Mouse (Mus musculus) neural tube, embryonic 15.5 days (tissue): ENCODE data around the gene Fam160a1. TPM values are rescaled to one million over a fixed set of nuclear protein-coding genes. Genes with fewer than 3 reads are reported as not detected.

Source experiments
- ATAC-seq: fragments of 200-750 bp; cut with Nextera tagmentation; 2 replicates; pipeline ENCODE4 v1.8.0; 2017; ENCODE audit warnings: mild to moderate bottlenecking, moderate TSS enrichment, moderate library complexity; ENCODE audit not compliant: low FRiP score
- H3K27ac ChIP-seq: fragments of 300-500 bp; sonication (generic); replicated peaks from 2 replicates; pipeline ENCODE4 v1.5.1; 2015; ENCODE audit warnings: mild to moderate bottlenecking, inconsistent platforms
- H3K27me3 ChIP-seq: fragments of 300-500 bp; sonication (generic); replicated peaks from 2 replicates; pipeline ENCODE4 v1.6.1; 2015; ENCODE audit warnings: inconsistent platforms
- H3K36me3 ChIP-seq: fragments of 300-500 bp; sonication (generic); 2 replicates; pipeline ENCODE4 v1.6.1; 2015; ENCODE audit warnings: inconsistent platforms
- H3K4me1 ChIP-seq: fragments of 300-500 bp; sonication (generic); 2 replicates; pipeline ENCODE4 v1.6.1; 2015; ENCODE audit warnings: inconsistent platforms
- H3K4me2 ChIP-seq: fragments of 300-500 bp; sonication (generic); 2 replicates; pipeline ENCODE4 v1.6.1; 2015; ENCODE audit warnings: inconsistent platforms, mild to moderate bottlenecking, moderate library complexity
- H3K4me3 ChIP-seq: fragments of 300-500 bp; sonication (generic); replicated peaks from 2 replicates; pipeline ENCODE4 v1.5.1; 2015; ENCODE audit warnings: mild to moderate bottlenecking, inconsistent platforms
- H3K9ac ChIP-seq: fragments of 300-500 bp; sonication (generic); replicated peaks from 2 replicates; pipeline ENCODE4 v1.6.1; 2015; ENCODE audit warnings: mild to moderate bottlenecking, inconsistent platforms
- H3K9me3 ChIP-seq: fragments of 300-500 bp; sonication (generic); replicated peaks from 2 replicates; pipeline ENCODE4 v1.6.1; 2016; ENCODE audit warnings: inconsistent platforms
- WGBS: fragments of 180-500 bp; shearing (Covaris S2); methylation state at CpG from one replicate; pipeline ENCODE4 v1.1.7; 2015; ENCODE audit warnings: mixed read lengths; 5-methylcytosine and 5-hydroxymethylcytosine counted together
- polyA plus RNA-seq: library from polyadenylated mRNA; unstranded; fragments of >200 nt; fragmentation: Nextera tagmentation; extraction: Ambion mirVana; gene quantifications from 2 replicates; pipeline ENCODE4 v1.2.1, GENCODE M21; 2015

The Fam160a1 gene
- polyA plus RNA-seq, 1 experiment from 2014 or later, result 0.31 TPM

DNA sequence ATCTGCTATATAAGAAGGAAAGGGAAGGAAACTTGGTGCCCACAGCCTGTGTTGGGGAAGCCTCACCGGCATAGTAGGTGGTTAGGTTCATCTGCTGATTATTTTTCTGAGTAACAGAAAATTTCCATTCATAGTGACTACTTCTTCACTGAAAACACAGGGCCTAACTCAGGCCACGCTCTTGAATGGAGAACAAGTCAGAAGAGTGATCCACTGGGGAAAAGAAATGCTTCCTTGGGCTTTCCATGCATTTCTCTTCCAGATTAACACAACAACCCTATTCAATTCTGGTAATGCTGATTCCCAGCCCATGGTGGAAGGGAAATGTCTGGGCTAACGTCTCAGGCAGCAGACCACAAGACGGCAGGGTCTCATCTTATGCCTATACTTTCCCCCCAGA lies 118.6 kb downstream of the Fam160a1 start:
- Histone ChIP-seq H3K27ac (no peak overlapping the region), H3K4me1 (no peaks in the 10 kb centered on the region), H3K27me3 (no peaks in the 10 kb centered on the region), H3K9me3 (no peaks in the 10 kb centered on the region), H3K4me2 (no peak overlapping the region), H3K4me3 (no peak overlapping the region), H3K9ac (no peak overlapping the region), H3K36me3 (no peaks in the 10 kb centered on the region)
- no peak for ATAC-seq
- 85% methylated on average over 4 of the region's 4 CpGs for WGBS

DNA sequence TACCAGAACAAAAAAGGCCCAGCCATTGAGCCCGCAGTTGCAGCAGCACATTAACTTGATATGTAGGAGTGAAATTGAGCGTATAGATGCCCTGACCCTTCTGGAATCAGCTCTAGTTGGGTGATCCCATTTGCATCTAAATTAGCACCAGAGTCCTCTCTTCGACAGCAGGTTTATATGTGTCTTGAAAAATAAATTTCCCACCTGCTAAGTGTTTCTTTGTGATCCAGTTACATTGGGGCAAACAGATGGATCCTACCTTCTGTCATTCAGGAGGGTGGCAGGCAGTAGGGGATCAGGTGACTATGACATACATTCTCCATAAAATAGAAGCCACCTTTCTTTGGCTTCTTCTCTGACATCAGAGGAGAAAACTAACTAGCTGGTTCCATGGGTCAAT lies 122.0 kb downstream of the Fam160a1 start:
- Histone ChIP-seq H3K4me1 (no peaks in the 10 kb centered on the region), H3K9ac (no peak overlapping the region), H3K27me3 (no peaks in the 10 kb centered on the region), H3K9me3 (no peaks in the 10 kb centered on the region), H3K36me3 (no peaks in the 10 kb centered on the region), H3K4me2 (no peak overlapping the region), H3K27ac (no peak overlapping the region), H3K4me3 (no peak overlapping the region)
- ATAC-seq, result no peak
- WGBS, result 38% methylated on average over 3 of the region's 3 CpGs

DNA sequence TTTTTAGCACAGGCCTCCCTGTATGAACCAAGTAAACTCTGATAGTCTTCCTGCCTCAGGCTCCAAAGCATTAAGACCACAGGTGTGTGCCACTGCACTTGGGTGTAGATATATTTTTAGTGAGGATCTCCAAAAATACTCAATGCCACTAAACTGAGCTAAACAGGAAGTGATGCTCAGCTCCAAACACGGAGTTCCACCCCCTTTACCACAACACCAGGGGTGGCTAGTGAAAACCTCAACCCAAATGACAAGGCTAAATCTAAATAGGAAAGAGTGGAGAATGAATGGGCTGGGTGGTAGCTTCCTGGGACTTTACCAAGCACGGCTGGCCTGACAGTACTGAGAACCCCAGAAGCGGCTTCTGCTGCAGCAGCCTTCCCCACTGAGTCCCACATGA lies 124.1 kb downstream of the Fam160a1 start:
- ATAC-seq, result no peak
- Histone ChIP-seq H3K36me3 (no peaks in the 10 kb centered on the region), H3K4me1 (no peaks in the 10 kb centered on the region), H3K4me2 (no peak overlapping the region), H3K9ac (no peak overlapping the region), H3K27ac (no peak overlapping the region), H3K4me3 (no peak overlapping the region), H3K27me3 (no peaks in the 10 kb centered on the region), H3K9me3 (no peaks in the 10 kb centered on the region)
- 52% methylated on average over 3 of the region's 3 CpGs for WGBS

DNA sequence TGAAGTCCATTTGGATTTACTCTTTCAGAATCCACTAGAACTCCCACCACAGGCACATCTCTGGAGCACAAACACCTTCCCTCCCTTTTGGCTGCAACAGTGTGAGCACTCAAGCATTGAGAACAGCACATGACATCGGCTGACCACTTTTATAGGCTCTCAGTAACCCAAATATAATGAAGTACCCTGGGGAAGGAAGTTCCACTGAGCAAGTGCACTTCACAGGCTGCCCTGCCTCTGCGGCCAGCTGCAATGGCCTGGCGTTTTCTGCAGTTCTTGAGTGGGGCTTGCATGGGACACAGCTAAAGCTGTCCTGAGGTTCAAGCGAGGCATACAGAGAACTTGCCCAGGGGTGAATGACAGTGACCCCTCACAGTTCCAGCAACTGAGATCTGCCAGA lies 126.0 kb downstream of the Fam160a1 start:
- WGBS, result 70% methylated on average over 4 of the region's 4 CpGs

DNA sequence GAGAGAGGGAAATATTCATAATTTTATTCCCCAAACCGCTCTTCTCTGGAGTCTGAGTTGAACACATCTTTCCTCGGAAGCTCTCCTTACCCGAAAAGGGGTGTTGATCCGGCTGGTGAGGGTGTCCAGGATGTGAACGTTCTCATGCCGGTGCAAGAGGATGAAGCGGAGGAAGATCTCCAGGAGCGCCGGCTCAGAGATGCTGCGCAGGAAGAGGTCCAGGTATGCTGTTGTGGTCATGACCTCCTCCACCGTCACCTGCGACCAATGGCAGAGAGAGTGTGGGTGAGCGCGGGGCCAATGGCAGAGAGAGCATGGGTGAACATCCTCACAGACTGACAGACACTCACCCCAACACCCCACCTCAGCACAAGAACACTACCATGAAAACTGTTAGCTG lies 128.8 kb downstream of the Fam160a1 start:
- H3K4me3 ChIP-seq, result no peak overlapping the region
- H3K9ac ChIP-seq, result no peak overlapping the region
- no peaks in the 10 kb centered on the region for H3K9me3 ChIP-seq
- no peaks in the 10 kb centered on the region for H3K36me3 ChIP-seq
- H3K27ac ChIP-seq, result no peak overlapping the region
- H3K4me1 ChIP-seq, result no peaks in the 10 kb centered on the region
- no peak for ATAC-seq
- H3K27me3 ChIP-seq, result no peaks in the 10 kb centered on the region
- no peak overlapping the region for H3K4me2 ChIP-seq
- 95% methylated on average over 14 of the region's 14 CpGs for WGBS

More for the DNA sequence above, 126.0 kb downstream of the Fam160a1 start:
- H3K36me3 ChIP-seq, result no peaks in the 10 kb centered on the region
- H3K4me3 ChIP-seq, result no peak overlapping the region
- H3K4me2 ChIP-seq, result no peak overlapping the region
- no peaks in the 10 kb centered on the region for H3K4me1 ChIP-seq
- no peak overlapping the region for H3K9ac ChIP-seq
- H3K27me3 ChIP-seq, result no peaks in the 10 kb centered on the region
- no peak overlapping the region for H3K27ac ChIP-seq
- no peak for ATAC-seq
- H3K9me3 ChIP-seq, result no peaks in the 10 kb centered on the region

DNA sequence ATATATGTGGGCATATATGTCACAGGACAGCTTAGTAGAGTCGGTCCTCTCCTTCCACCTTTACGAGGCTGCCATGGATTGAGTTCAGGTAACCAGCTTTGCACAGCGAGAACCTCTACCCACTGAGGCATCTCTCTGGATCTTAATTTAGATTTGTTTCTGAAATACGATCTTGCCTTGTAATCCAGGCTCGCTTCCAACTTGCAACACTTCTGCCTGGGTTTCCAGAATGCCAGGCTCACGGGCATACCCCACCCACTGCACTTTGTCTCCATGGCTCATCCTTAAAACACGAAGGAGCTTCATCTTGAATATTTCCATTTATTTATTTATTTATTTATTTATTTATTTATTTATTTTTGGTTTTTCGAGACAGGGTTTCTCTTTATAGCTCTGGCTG lies 131.8 kb downstream of the Fam160a1 start:
- H3K36me3 ChIP-seq, result no peaks in the 10 kb centered on the region
- no peak overlapping the region for H3K9ac ChIP-seq
- no peaks in the 10 kb centered on the region for H3K9me3 ChIP-seq
- no peak for ATAC-seq
- no peaks in the 10 kb centered on the region for H3K27me3 ChIP-seq
- no peak overlapping the region for H3K4me2 ChIP-seq
- 96% methylated on average over 8 of the region's 8 CpGs for WGBS
- H3K4me3 ChIP-seq, result no peak overlapping the region
- H3K27ac ChIP-seq, result no peak overlapping the region
- no peaks in the 10 kb centered on the region for H3K4me1 ChIP-seq

DNA sequence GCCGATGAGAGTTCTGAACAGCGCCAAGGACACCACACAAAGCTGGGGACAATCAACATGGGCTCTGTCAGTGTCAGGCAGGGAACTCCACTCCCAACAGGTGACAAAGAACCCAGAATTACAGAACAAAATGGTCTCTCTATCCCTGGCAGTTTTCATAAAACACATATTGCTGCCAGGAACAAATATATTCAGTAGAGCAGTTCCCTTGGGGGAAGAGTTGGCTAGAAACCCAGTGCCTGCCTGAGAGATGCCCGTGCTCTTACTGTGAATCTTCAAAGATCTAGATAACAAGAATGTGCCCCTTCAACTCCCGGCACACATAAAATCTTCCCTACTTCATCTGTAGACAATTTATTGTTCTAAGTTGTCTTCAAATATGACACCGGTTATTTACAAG lies 133.5 kb downstream of the Fam160a1 start:
- WGBS, result 82% methylated on average over 5 of the region's 5 CpGs
- no peak overlapping the region for H3K27ac ChIP-seq
- H3K4me2 ChIP-seq, result no peak overlapping the region
- no peaks in the 10 kb centered on the region for H3K9me3 ChIP-seq
- H3K4me1 ChIP-seq, result no peaks in the 10 kb centered on the region
- no peaks in the 10 kb centered on the region for H3K36me3 ChIP-seq
- no peaks in the 10 kb centered on the region for H3K27me3 ChIP-seq
- no peak for ATAC-seq
- H3K9ac ChIP-seq, result no peak overlapping the region
- H3K4me3 ChIP-seq, result no peak overlapping the region

DNA sequence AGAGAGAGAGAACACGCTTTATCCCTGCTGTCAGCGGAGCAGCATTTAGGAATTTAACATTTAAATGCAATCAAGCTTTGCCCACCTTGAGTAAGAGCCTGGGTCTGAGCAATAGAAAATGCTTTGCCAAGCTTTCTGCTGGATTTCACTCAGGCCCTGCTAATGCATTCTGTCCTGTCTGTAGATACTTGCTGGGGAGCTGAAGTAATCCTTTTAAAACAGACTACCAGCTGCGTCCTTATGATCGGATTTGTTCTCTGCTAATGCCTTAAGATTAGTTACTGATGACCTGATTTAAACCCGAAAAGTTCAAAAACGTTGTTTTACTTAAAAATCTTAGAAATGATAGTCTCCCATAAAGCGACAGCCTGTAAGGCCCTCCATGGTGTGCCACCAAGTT lies 136.0 kb downstream of the Fam160a1 start:
- H3K36me3 ChIP-seq, result no peaks in the 10 kb centered on the region
- H3K4me3 ChIP-seq, result no peak overlapping the region
- no peaks in the 10 kb centered on the region for H3K27me3 ChIP-seq
- no peak overlapping the region for H3K4me2 ChIP-seq
- no peaks in the 10 kb centered on the region for H3K9me3 ChIP-seq
- H3K9ac ChIP-seq, result no peak overlapping the region
- no peak overlapping the region for H3K27ac ChIP-seq
- no peaks in the 10 kb centered on the region for H3K4me1 ChIP-seq
- WGBS, result 87% methylated on average over 7 of the region's 7 CpGs
- no peak for ATAC-seq

DNA sequence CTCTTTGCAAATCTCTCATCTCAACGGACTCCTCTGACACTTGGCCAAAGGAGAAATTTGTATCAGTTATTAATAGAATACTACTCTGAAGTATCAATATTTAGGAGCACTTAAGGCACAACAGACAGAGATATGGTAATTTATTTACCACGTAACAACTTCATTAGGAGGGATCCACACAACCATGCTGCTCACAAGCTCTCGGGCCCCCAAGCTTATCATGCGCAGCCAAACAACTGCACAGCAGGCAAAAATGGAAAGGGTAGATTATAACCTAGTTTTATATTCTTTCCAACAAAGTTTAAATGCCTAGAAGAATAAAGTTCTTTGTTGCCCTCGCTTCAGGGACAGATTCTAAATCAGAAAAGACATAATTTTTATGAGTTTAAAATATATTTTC lies 137.1 kb downstream of the Fam160a1 start:
- H3K4me1 ChIP-seq, result no peaks in the 10 kb centered on the region
- no peaks in the 10 kb centered on the region for H3K36me3 ChIP-seq
- 77% methylated on average over 5 of the region's 5 CpGs for WGBS
- no peak overlapping the region for H3K27ac ChIP-seq
- no peaks in the 10 kb centered on the region for H3K9me3 ChIP-seq
- H3K9ac ChIP-seq, result no peak overlapping the region
- H3K4me2 ChIP-seq, result no peak overlapping the region
- ATAC-seq, result no peak
- H3K27me3 ChIP-seq, result no peaks in the 10 kb centered on the region
- H3K4me3 ChIP-seq, result no peak overlapping the region

DNA sequence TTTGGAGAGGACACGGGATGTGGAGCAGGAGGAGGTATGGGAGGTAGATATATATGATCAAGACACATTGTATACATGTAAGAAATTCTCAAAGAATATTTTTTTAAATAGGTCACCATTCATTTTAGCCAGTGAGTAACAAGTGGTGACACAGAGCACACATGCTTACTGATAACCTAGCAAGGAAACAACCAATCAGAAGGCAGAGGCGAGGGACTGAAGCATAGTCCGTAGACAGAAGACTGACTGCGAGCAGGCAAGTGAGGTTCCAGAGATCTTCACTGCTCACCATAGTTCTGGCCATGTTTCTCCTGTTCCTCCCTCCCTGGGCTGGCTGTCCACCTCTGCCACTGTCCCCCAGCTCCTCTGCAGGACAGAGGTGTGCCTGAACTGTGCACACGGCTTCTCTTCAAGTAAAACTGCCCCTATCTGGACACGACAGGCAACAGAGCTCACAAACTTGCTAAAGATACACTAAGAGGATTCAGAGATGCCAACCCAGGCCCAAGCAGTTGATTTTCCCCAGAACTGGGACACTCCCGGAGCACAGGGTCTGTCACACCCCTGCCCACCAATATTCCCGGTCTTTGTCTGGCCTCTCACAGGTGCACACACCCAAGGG lies 137.7 kb downstream of the Fam160a1 start:
- Histone ChIP-seq H3K27me3 (no peaks in the 10 kb centered on the region), H3K9ac (no peak overlapping the region), H3K36me3 (no peaks in the 10 kb centered on the region), H3K27ac (no peak overlapping the region), H3K4me3 (no peak overlapping the region), H3K4me1 (no peaks in the 10 kb centered on the region), H3K4me2 (no peak overlapping the region), H3K9me3 (no peaks in the 10 kb centered on the region)
- ATAC-seq, result no peak
- WGBS, result 88% methylated on average over 8 of the region's 8 CpGs

DNA sequence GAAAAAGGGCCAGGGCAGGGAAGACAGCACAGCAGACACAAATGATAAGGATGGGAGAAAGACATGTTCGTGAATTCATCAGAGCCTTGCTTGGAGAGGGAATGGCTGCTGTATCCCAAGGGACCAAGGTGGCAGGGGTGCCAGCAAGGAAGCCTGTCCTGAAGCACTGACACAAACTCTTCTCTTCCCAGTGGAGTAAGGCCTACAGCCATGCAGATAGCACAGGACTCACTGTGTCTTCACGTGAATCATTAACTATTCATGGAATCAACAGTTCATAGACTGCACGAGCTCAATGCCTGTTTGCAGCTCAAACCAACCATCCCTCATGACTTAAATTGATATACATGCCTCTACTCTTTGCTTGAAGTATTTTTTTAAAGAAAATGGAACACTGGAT lies 139.1 kb downstream of the Fam160a1 start:
- H3K4me2 ChIP-seq, result no peak overlapping the region
- no peak overlapping the region for H3K9ac ChIP-seq
- 69% methylated on average over 3 of the region's 3 CpGs for WGBS
- H3K27me3 ChIP-seq, result no peaks in the 10 kb centered on the region
- no peaks in the 10 kb centered on the region for H3K4me1 ChIP-seq
- ATAC-seq, result no peak
- no peaks in the 10 kb centered on the region for H3K36me3 ChIP-seq
- H3K9me3 ChIP-seq, result no peaks in the 10 kb centered on the region
- no peak overlapping the region for H3K4me3 ChIP-seq
- H3K27ac ChIP-seq, result no peak overlapping the region

DNA sequence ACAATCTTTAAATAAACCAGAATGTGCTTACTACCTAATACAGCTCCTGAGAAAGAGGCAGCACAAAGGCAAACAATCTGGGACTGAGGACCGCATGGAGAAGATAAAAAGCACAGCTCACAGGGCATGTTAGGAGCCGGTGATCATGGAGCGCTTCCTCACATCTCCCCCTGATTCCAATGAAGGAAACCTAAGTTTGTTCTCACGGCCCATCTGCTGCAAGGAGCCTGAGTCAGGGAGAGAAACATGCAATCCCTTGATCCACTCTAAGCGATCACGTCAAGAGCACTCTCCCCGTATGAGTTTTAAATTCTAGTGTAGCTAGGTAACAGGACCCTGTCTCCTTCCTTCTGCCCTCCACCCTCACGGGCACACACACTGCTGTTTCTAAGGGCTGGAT lies 140.0 kb downstream of the Fam160a1 start:
- ATAC-seq, result no peak
- Histone ChIP-seq H3K4me1 (no peaks in the 10 kb centered on the region), H3K9ac (no peak overlapping the region), H3K36me3 (no peaks in the 10 kb centered on the region), H3K4me3 (no peak overlapping the region), H3K27ac (no peak overlapping the region), H3K27me3 (no peaks in the 10 kb centered on the region), H3K4me2 (no peak overlapping the region), H3K9me3 (no peaks in the 10 kb centered on the region)
- WGBS, result 86% methylated on average over 8 of the region's 8 CpGs

DNA sequence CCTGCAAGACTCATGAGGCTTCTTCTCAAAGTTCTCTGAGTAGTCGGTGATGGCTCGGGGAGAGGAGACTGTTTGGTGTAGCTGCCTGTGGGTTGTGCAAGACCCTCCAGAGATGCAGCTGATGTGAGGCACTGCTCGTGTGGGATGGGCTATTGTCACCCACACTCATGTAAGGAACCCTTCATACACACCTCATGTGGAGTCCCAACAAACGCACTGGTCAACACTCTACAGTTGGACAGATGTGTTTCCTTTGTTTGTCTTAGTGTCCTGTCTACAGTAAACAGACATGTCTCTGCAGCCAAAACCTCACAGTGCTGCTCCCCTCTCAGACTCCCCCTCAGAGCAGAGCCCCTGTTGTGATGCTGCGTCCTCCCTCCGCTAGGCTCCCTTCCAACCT lies 147.2 kb downstream of the Fam160a1 start:
- Histone ChIP-seq H3K27ac (no peak overlapping the region), H3K4me3 (no peak overlapping the region), H3K9ac (no peak overlapping the region), H3K36me3 (no peaks in the 10 kb centered on the region), H3K27me3 (no peaks in the 10 kb centered on the region), H3K4me2 (no peak overlapping the region), H3K9me3 (no peaks in the 10 kb centered on the region), H3K4me1 (no peaks in the 10 kb centered on the region)
- WGBS, result 88% methylated on average over 6 of the region's 6 CpGs
- ATAC-seq, result no peak
